Mouse (Mus musculus): ENCODE measurements around the gene Ccna1.

DNA sequence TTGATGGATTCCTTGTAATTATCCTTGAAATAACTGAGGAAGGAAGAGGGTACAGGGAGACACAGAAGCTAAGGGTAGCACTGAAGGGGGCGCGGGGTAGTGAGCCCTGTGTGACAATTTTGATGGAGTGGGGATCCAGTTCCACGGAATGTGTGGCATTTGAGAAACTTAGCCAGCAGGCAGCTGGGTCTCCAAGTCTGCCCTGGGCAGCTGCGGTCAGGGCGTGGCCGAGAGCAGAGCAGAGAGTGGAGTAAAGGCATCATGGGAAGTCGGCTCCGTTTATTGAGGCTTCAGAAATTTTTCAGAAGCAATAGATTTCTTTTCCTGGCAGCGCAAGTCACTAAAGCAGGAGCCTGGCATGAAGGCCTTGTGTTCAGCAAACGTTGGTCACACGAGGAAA lies 43.7 kb upstream of the Ccna1 start:
- TF ChIP-seq EP300 (IDR thresholded peaks at IDR 0.05) = no peak
- no peak for TF ChIP-seq CTCF (IDR thresholded peaks at IDR 0.05)
